Mouse (Mus musculus): ENCODE data around the gene Kcnj4.

- no peak for TF ChIP-seq CTCF (IDR thresholded peaks at IDR 0.05; ENCODE audit: extremely low read depth, insufficient read depth, low read length)
- TF ChIP-seq POLR2A (IDR thresholded peaks at IDR 0.05; ENCODE audit: extremely low read depth, insufficient read depth, low read length) = no peak
Measured at GRCm38 (mm10) chr15:79552566-79552965, 47.5 kb upstream of the Kcnj4 start.
